Mouse (Mus musculus): Measurements from ENCODE around the gene Prkar1a.

GRCm38 (mm10) chr11:109648510-109648909 is 695 bp upstream of the Prkar1a start:
- TF ChIP-seq CTCF (IDR thresholded peaks at IDR 0.05; ENCODE audit: low read depth, low read length): no peak
- no peak for TF ChIP-seq POLR2A (IDR thresholded peaks at IDR 0.05; ENCODE audit: borderline replicate concordance, low read depth, low read length)
